Mouse (Mus musculus): ENCODE data around the gene Gm19426. TPM values are rescaled to one million over a fixed set of nuclear protein-coding genes. Genes with fewer than 3 reads are reported as not detected.

Gm19426 gene
- 9.9 and 10.3 TPM in 2 replicates for polyA plus RNA-seq (2011; ENCODE audit: insufficient read depth, insufficient read length, low read depth, missing spikeins)

DNA sequence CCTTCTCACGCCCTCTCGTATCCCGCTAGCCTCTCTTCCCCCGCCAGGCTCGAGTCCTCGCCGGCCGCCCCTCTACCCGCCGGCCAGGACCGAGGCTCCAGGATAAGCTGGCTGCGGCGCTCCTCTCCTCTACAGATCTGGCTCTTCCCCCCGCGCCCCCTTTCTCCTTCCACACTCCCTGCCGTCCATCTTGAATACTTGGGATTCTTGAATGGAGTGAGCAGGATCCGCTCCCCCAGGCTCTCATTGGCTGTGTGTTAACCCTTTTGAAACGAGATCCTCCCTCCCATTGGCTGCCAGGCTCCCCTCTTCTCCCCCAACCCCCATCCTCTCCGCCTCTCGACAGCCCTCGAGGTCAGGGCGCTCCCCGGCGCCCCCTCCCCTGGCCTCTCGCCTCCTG lies at the start of gene Gm19426:
Gm19426 (minus strand) TSS at position 95 of the 400 bp plus-strand sequence.
- Histone ChIP-seq H3K36me3 (ENCODE audit: control insufficient read depth, insufficient read depth, low read length, poor library complexity, severe bottlenecking) (peaks cover 4% of the 10 kb centered on the region), H3K4me3 (ENCODE audit: low read depth, low read length) (peak within 1 kb of the TSS; percentile 92), H3K4me1 (ENCODE audit: control insufficient read depth, insufficient read depth, low read length) (no peaks in the 10 kb centered on the region), H3K27ac (ENCODE audit: insufficient read depth, low read length) (peak within 1 kb of the TSS; percentile 97), H3K27me3 (ENCODE audit: control insufficient read depth, insufficient read depth, low read length, poor library complexity, severe bottlenecking) (no peaks in the 10 kb centered on the region), H3K9ac (ENCODE audit: low read depth, poor library complexity, severe bottlenecking) (peak within 1 kb of the TSS; percentile 94), H3K9me3 (replicated peaks; ENCODE audit: control insufficient read depth, insufficient read depth, low read length, poor library complexity, severe bottlenecking) (no peaks in the 10 kb centered on the region)
- TF ChIP-seq POLR2A (IDR thresholded peaks at IDR 0.05; ENCODE audit: insufficient read depth, low read length) = peak; percentile 68
- peak; percentile 29; the same call in 1 of the 2 replicates for TF ChIP-seq EP300 (IDR thresholded peaks at IDR 0.05; ENCODE audit: insufficient read depth, low read depth, low read length)
- TF ChIP-seq CTCF (IDR thresholded peaks at IDR 0.05; ENCODE audit: low read depth, low read length) = no peak

DNA sequence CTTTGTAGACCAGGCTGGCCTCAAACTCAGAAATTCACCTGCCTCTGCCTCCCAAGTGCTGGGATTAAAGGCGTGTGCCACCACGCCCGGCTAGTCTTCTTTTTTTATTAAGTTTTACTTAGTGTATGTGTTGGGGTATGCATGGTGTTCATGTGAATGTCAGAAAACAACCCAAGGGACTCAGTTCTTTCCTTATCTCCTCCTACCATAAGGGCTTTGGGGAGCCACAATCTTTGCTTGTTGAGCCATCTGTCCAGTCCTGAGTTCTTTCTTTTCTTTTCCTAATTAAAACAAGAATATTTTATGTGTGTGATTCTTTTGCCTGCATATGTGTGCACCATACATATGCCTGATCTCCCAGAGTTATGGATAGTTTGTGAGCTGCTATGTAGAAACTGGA lies 49.7 kb upstream of the Gm19426 start:
- H3K4me1 ChIP-seq (ENCODE audit: control insufficient read depth, insufficient read depth, low read length) = no peaks in the 10 kb centered on the region
- H3K9ac ChIP-seq (ENCODE audit: low read depth, poor library complexity, severe bottlenecking) = no peak overlapping the region
- H3K27ac ChIP-seq (ENCODE audit: insufficient read depth, low read length) = no peak overlapping the region
- no peaks in the 10 kb centered on the region for H3K27me3 ChIP-seq (ENCODE audit: control insufficient read depth, insufficient read depth, low read length, poor library complexity, severe bottlenecking)
- TF ChIP-seq EP300 (IDR thresholded peaks at IDR 0.05; ENCODE audit: insufficient read depth, low read depth, low read length) (no peak), POLR2A (IDR thresholded peaks at IDR 0.05; ENCODE audit: insufficient read depth, low read length) (no peak), CTCF (IDR thresholded peaks at IDR 0.05; ENCODE audit: low read depth, low read length) (no peak)
- H3K4me3 ChIP-seq (ENCODE audit: low read depth, low read length) = no peak overlapping the region
- no peaks in the 10 kb centered on the region for H3K36me3 ChIP-seq (ENCODE audit: control insufficient read depth, insufficient read depth, low read length, poor library complexity, severe bottlenecking)
- H3K9me3 ChIP-seq (replicated peaks; ENCODE audit: control insufficient read depth, insufficient read depth, low read length, poor library complexity, severe bottlenecking) = peaks cover 10% of the 10 kb centered on the region

DNA sequence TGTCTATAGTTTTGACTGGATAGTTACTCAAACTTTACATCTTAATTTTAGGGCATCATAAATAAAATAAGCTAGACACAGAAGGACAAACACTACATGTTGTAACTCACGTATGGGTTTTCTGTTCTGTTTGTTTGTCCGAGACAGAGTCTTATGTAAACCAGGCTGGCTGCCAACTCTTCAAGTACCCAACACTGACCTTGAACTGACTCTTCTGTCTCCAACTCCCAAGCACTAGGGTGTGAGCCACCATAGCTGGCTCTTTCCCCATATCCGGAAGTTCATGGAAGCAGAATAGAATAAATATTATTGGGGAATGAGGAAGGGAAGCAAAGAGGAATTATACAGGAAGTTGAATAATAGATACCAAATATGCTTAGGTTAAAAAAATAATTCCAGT lies 49.1 kb upstream of the Gm19426 start:
- no peak overlapping the region for H3K9ac ChIP-seq (ENCODE audit: low read depth, poor library complexity, severe bottlenecking)
- peaks cover 10% of the 10 kb centered on the region for H3K9me3 ChIP-seq (replicated peaks; ENCODE audit: control insufficient read depth, insufficient read depth, low read length, poor library complexity, severe bottlenecking)
- no peak overlapping the region for H3K27ac ChIP-seq (ENCODE audit: insufficient read depth, low read length)
- no peaks in the 10 kb centered on the region for H3K4me1 ChIP-seq (ENCODE audit: control insufficient read depth, insufficient read depth, low read length)
- H3K36me3 ChIP-seq (ENCODE audit: control insufficient read depth, insufficient read depth, low read length, poor library complexity, severe bottlenecking) = no peaks in the 10 kb centered on the region
- H3K4me3 ChIP-seq (ENCODE audit: low read depth, low read length) = no peak overlapping the region
- no peaks in the 10 kb centered on the region for H3K27me3 ChIP-seq (ENCODE audit: control insufficient read depth, insufficient read depth, low read length, poor library complexity, severe bottlenecking)
- no peak for TF ChIP-seq EP300 (IDR thresholded peaks at IDR 0.05; ENCODE audit: insufficient read depth, low read depth, low read length)
- TF ChIP-seq POLR2A (IDR thresholded peaks at IDR 0.05; ENCODE audit: insufficient read depth, low read length) = no peak
- TF ChIP-seq CTCF (IDR thresholded peaks at IDR 0.05; ENCODE audit: low read depth, low read length) = no peak

DNA sequence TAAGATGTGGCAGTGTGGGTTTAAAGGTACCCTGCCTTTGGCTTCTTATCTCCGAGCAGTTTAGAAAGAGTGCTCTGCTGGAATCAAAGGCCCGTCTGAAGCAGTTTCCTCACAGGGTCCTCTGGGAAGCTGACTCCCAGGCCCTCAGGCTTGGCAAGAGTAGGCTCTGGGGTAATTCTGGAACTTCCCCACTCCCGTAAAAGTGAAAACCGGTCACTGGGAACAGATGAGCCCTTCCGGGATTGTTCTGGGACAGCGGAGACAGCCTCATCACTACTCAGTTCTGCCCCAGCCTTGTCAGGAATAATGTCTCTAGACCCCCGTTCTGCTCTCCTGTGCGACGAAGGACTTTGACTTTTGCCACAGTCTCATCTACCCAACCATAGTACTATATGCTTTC lies 47.0 kb upstream of the Gm19426 start:
- TF ChIP-seq POLR2A (IDR thresholded peaks at IDR 0.05; ENCODE audit: insufficient read depth, low read length) (no peak), CTCF (IDR thresholded peaks at IDR 0.05; ENCODE audit: low read depth, low read length) (no peak), EP300 (IDR thresholded peaks at IDR 0.05; ENCODE audit: insufficient read depth, low read depth, low read length) (no peak)
- no peak overlapping the region for H3K27ac ChIP-seq (ENCODE audit: insufficient read depth, low read length)

DNA sequence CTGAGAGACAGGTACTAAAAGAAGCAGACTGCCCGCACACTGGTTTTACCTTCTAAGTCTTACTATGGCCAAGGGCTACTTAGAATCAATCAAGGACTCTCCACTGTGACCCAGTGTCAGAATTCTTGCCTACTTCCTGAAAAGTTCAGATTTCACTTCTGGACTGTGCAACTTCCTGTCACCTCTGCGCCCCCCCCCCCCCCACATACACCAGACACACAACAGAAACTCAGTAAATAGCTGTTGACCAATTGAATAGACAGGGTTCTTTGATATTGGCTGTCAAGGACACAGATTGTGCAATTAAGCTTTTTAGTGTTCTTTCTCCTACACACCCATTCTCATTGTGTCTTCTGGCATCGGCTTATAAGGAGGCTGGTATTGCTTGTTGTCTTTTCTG lies 44.9 kb upstream of the Gm19426 start:
- no peak for TF ChIP-seq POLR2A (IDR thresholded peaks at IDR 0.05; ENCODE audit: insufficient read depth, low read length)
- TF ChIP-seq EP300 (IDR thresholded peaks at IDR 0.05; ENCODE audit: insufficient read depth, low read depth, low read length) = no peak
- TF ChIP-seq CTCF (IDR thresholded peaks at IDR 0.05; ENCODE audit: low read depth, low read length) = no peak
- Histone ChIP-seq H3K27me3 (ENCODE audit: control insufficient read depth, insufficient read depth, low read length, poor library complexity, severe bottlenecking) (no peaks in the 10 kb centered on the region; the same call in 1 of the 2 replicates), H3K4me1 (ENCODE audit: control insufficient read depth, insufficient read depth, low read length) (no peaks in the 10 kb centered on the region), H3K9me3 (replicated peaks; ENCODE audit: control insufficient read depth, insufficient read depth, low read length, poor library complexity, severe bottlenecking) (no peaks in the 10 kb centered on the region), H3K9ac (ENCODE audit: low read depth, poor library complexity, severe bottlenecking) (no peak overlapping the region), H3K4me3 (ENCODE audit: low read depth, low read length) (no peak overlapping the region), H3K36me3 (ENCODE audit: control insufficient read depth, insufficient read depth, low read length, poor library complexity, severe bottlenecking) (no peaks in the 10 kb centered on the region), H3K27ac (ENCODE audit: insufficient read depth, low read length) (no peak overlapping the region)

More for the DNA sequence above, 47.0 kb upstream of the Gm19426 start:
- H3K36me3 ChIP-seq (ENCODE audit: control insufficient read depth, insufficient read depth, low read length, poor library complexity, severe bottlenecking) = no peaks in the 10 kb centered on the region
- H3K9ac ChIP-seq (ENCODE audit: low read depth, poor library complexity, severe bottlenecking) = no peak overlapping the region
- H3K4me1 ChIP-seq (ENCODE audit: control insufficient read depth, insufficient read depth, low read length) = no peaks in the 10 kb centered on the region
- no peaks in the 10 kb centered on the region; the same call in 1 of the 2 replicates for H3K27me3 ChIP-seq (ENCODE audit: control insufficient read depth, insufficient read depth, low read length, poor library complexity, severe bottlenecking)
- no peak overlapping the region for H3K4me3 ChIP-seq (ENCODE audit: low read depth, low read length)
- H3K9me3 ChIP-seq (replicated peaks; ENCODE audit: control insufficient read depth, insufficient read depth, low read length, poor library complexity, severe bottlenecking) = peaks cover 10% of the 10 kb centered on the region

GRCm38 (mm10) chr2:84783840-84784566 lies 40.5 kb upstream of the Gm19426 start:
- Histone ChIP-seq H3K9me3 (replicated peaks; ENCODE audit: control insufficient read depth, insufficient read depth, low read length, poor library complexity, severe bottlenecking) (no peaks in the 10 kb centered on the region), H3K4me3 (ENCODE audit: low read depth, low read length) (no peak overlapping the region), H3K9ac (ENCODE audit: low read depth, poor library complexity, severe bottlenecking) (no peak overlapping the region), H3K36me3 (ENCODE audit: control insufficient read depth, insufficient read depth, low read length, poor library complexity, severe bottlenecking) (no peaks in the 10 kb centered on the region), H3K27me3 (ENCODE audit: control insufficient read depth, insufficient read depth, low read length, poor library complexity, severe bottlenecking) (no peaks in the 10 kb centered on the region; the same call in 1 of the 2 replicates), H3K27ac (ENCODE audit: insufficient read depth, low read length) (no peak overlapping the region), H3K4me1 (ENCODE audit: control insufficient read depth, insufficient read depth, low read length) (no peaks in the 10 kb centered on the region)
- TF ChIP-seq EP300 (IDR thresholded peaks at IDR 0.05; ENCODE audit: insufficient read depth, low read depth, low read length) (no peak), CTCF (IDR thresholded peaks at IDR 0.05; ENCODE audit: low read depth, low read length) (no peak), POLR2A (IDR thresholded peaks at IDR 0.05; ENCODE audit: insufficient read depth, low read length) (no peak)
